Mouse (Mus musculus) spleen, adult 18-20 months (tissue): ENCODE measurements around the gene Cracr2b.
A peak's percentile ranks its signal among the peaks of the same experiment; 100 is the strongest.

Source experiments
- DNase-seq, 2 experiments: peaks; one replicate each; pipeline ENCODE4 v3.0.0; 2022; ENCODE audit warnings: mixed read lengths in 2 of 2

Gene Cracr2b

GRCm38 (mm10) chr7:141454967-141455551, 5.8 kb upstream of the Cracr2b start, which contains the start of gene Pnpla2:
TSS of gene Pnpla2 (plus strand) at chr7:141455198.
- peak; percentile 91 to 97 for DNase-seq

- DNase-seq: peak; percentile 51 to 64
Observed at GRCm38 (mm10) chr7:141455610-141456314, 5.1 kb upstream of the Cracr2b start.

- DNase-seq: no peak
Observed at GRCm38 (mm10) chr7:141456739-141457138, 4.2 kb upstream of the Cracr2b start.

GRCm38 (mm10) chr7:141457236-141457635, 3.7 kb upstream of the Cracr2b start:
- DNase-seq: no peak

GRCm38 (mm10) chr7:141457986-141458660, 2.8 kb upstream of the Cracr2b start:
- DNase-seq: peak; percentile 30 to 66

GRCm38 (mm10) chr7:141458661-141459060, 2.2 kb upstream of the Cracr2b start:
- no peak for DNase-seq

- DNase-seq: peak in 1 of 2 experiments; percentile 8
Observed at GRCm38 (mm10) chr7:141459301-141459711, 1.6 kb upstream of the Cracr2b start.

- no peak for DNase-seq
Observed at GRCm38 (mm10) chr7:141460001-141460390, 898 bp upstream of the Cracr2b start.

- DNase-seq: no peak
Observed at GRCm38 (mm10) chr7:141461521-141462332, 833 bp downstream of the Cracr2b start.

GRCm38 (mm10) chr7:141462333-141462821, 1.5 kb downstream of the Cracr2b start:
- no peak for DNase-seq

GRCm38 (mm10) chr7:141463824-141464602, 3.1 kb downstream of the Cracr2b start:
- no peak for DNase-seq

- peak; percentile 32 to 43 for DNase-seq
Observed at GRCm38 (mm10) chr7:141464603-141465201, 3.8 kb downstream of the Cracr2b start.

- DNase-seq: no peak
Observed at GRCm38 (mm10) chr7:141465388-141466044, 4.6 kb downstream of the Cracr2b start.

- DNase-seq: no peak
Observed at GRCm38 (mm10) chr7:141466045-141466394, 5.1 kb downstream of the Cracr2b start.

- no peak for DNase-seq
Observed at GRCm38 (mm10) chr7:141466607-141467148, 5.8 kb downstream of the Cracr2b start.

- peak; percentile 76 to 89 for DNase-seq
Observed at GRCm38 (mm10) chr7:141467230-141468030, 6.5 kb downstream of the Cracr2b start, which contains the start of gene Cd151. TSS of gene Cd151 (plus strand) at chr7:141467392.

GRCm38 (mm10) chr7:141468164-141468521, 7.2 kb downstream of the Cracr2b start:
- DNase-seq: no peak

- DNase-seq: peak; percentile 45 to 49
Observed at GRCm38 (mm10) chr7:141468522-141469211, 7.8 kb downstream of the Cracr2b start.

GRCm38 (mm10) chr7:141469352-141469751, 8.5 kb downstream of the Cracr2b start:
- DNase-seq: no peak
